Mouse (Mus musculus) ovary, postnatal 14 days (tissue): ENCODE results near the gene Fgr.

ENCODE experiments used
- DNase-seq: peaks from one replicate; pipeline ENCODE4 v3.0.0; 2022; ENCODE audit warnings: low spot score

Gene Fgr

GRCm38 (mm10) chr4:133035446-133035845, 61.6 kb downstream of the Fgr start:
- no peak for DNase-seq

GRCm38 (mm10) chr4:133035946-133036345, 62.1 kb downstream of the Fgr start:
- DNase-seq: no peak

- DNase-seq: no peak
These were observed 63.4 kb downstream of the Fgr start for GRCm38 (mm10) chr4:133037293-133037692.

- no peak for DNase-seq
These were observed 63.9 kb downstream of the Fgr start for GRCm38 (mm10) chr4:133037798-133038197.

- no peak for DNase-seq
These were observed 64.7 kb downstream of the Fgr start for GRCm38 (mm10) chr4:133038521-133039115.

GRCm38 (mm10) chr4:133039116-133039819, 65.4 kb downstream of the Fgr start:
- DNase-seq: no peak

- no peak for DNase-seq
These were observed 65.9 kb downstream of the Fgr start for GRCm38 (mm10) chr4:133039832-133040231.

- no peak for DNase-seq
These were observed 66.5 kb downstream of the Fgr start for GRCm38 (mm10) chr4:133040241-133040904.

- no peak for DNase-seq
These were observed 68.3 kb downstream of the Fgr start for GRCm38 (mm10) chr4:133042244-133042643.

GRCm38 (mm10) chr4:133042651-133043635, 69.0 kb downstream of the Fgr start:
- DNase-seq: no peak

- DNase-seq: no peak
These were observed 70.1 kb downstream of the Fgr start for GRCm38 (mm10) chr4:133043798-133044646.

- no peak for DNase-seq
These were observed 70.8 kb downstream of the Fgr start for GRCm38 (mm10) chr4:133044647-133045094.

GRCm38 (mm10) chr4:133045771-133046474, 72.0 kb downstream of the Fgr start:
- no peak for DNase-seq

- DNase-seq: no peak
These were observed 72.9 kb downstream of the Fgr start for GRCm38 (mm10) chr4:133046691-133047352.

GRCm38 (mm10) chr4:133047353-133048105, 73.6 kb downstream of the Fgr start:
- DNase-seq: no peak

GRCm38 (mm10) chr4:133049071-133049920, 75.4 kb downstream of the Fgr start:
- DNase-seq: no peak

GRCm38 (mm10) chr4:133050196-133050836, 76.4 kb downstream of the Fgr start:
- no peak for DNase-seq
